ENCODE assay signal across 8 mouse cellular contexts in the genomic region with DNA sequence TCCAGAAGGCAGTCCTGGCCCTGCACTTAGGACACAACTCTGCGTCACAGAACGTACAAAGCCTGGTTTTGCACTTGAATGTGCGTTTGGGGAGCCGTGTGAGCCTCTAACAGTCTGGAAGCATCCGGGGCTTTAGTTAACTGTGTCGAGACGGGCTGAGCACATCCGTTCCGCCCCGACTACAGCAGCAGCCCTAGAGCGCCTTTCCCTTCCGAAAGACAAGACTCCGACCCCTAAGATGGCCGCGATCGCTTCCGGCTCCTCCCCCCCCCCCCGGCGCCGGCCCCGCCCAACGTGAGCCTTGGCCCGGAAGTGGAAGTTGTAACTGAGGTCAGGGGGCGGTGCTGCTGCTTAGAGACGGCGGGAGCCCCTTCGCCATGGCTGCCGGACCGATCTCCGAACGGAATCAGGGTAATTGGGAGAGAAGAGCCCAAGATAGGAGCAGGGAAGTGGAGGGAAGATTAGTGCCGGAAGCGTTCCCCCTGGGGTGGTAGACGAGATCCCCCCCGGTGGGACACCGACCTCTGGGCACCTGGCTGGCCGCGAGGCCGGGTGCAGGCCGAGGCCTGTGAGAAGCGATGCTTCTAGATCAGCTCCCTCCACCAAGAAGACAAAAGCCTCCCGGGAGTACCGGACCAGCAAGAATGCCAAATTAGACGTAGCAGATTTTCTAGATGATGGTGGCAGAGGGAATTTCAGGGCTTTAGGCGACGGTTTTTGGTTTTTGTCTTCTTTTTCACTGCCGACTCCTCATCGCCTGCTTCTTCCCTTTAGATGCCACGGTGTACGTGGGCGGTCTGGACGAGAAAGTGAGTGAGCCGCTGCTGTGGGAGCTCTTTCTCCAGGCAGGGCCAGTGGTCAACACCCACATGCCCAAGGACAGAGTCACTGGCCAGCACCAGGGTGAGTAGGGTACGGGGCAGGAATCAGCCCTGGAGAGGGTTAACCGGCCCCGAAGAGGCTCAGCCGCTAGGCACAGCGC. TPM values are rescaled to one million over a fixed set of nuclear protein-coding genes. Genes with fewer than 3 reads are reported as not detected.
DNase-seq lines count a peak whose midpoint lies in the region; ATAC-seq lines count a peak whose summit lies in the region.

A gene (plus strand): TSS at position 136 of the 982 bp plus-strand sequence.

- H3K9ac ChIP-seq in embryonic facial prominence, embryonic 12.5 days = peak within 1 kb of the TSS; percentile 88
- H3K9ac ChIP-seq in limb, embryonic 15.5 days = peak within 1 kb of the TSS; percentile 83

- under 1% methylated on average over 57 of the region's 58 CpGs for WGBS in embryonic facial prominence, embryonic 12.5 days
- under 1% methylated on average over 57 of the region's 58 CpGs for WGBS in limb, embryonic 15.5 days

- H3K4me1 ChIP-seq in embryonic facial prominence, embryonic 12.5 days = peaks cover 25% of the 10 kb centered on the region
- H3K4me1 ChIP-seq in limb, embryonic 15.5 days = peaks cover 28% of the 10 kb centered on the region

- no peaks in the 10 kb centered on the region for H3K9me3 ChIP-seq in embryonic facial prominence, embryonic 12.5 days
- no peaks in the 10 kb centered on the region for H3K9me3 ChIP-seq in limb, embryonic 15.5 days

- DNase-seq in 3T3-L1 (ENCODE audit: low read depth, low spot score) = peak; percentile 91
- peak; percentile 87 for DNase-seq in adrenal gland, postnatal 25 days
- peak; percentile 91 to 92 for DNase-seq in heart, adult 18-20 months
- peak; percentile 81 to 85 for DNase-seq in kidney, adult 8-10 months
- DNase-seq in monocyte, adult 2 months (ENCODE audit: low read depth in 1 of 2, low spot score in 2 of 2) = peak; percentile 39 to 71
- peak; percentile 83 to 86 for DNase-seq in spleen, postnatal 36 days (ENCODE audit: low spot score in 2 of 2)

- peak within 1 kb of the TSS; percentile 92 for H3K4me2 ChIP-seq in embryonic facial prominence, embryonic 12.5 days (replicated peaks)
- peak within 1 kb of the TSS; percentile 91 for H3K4me2 ChIP-seq in limb, embryonic 15.5 days

- H3K36me3 ChIP-seq in embryonic facial prominence, embryonic 12.5 days = peaks cover 45% of the 10 kb centered on the region
- peaks cover 57% of the 10 kb centered on the region for H3K36me3 ChIP-seq in limb, embryonic 15.5 days

- peak within 1 kb of the TSS; percentile 96 for H3K4me3 ChIP-seq in embryonic facial prominence, embryonic 12.5 days
- peak within 1 kb of the TSS; percentile 88 for H3K4me3 ChIP-seq in limb, embryonic 15.5 days

- H3K27ac ChIP-seq in embryonic facial prominence, embryonic 12.5 days = peak within 1 kb of the TSS; percentile 98
- peak within 1 kb of the TSS; percentile 99 for H3K27ac ChIP-seq in limb, embryonic 15.5 days

- ATAC-seq in embryonic facial prominence, embryonic 12.5 days (ENCODE audit: insufficient number of reproducible peaks, insufficient read depth, low FRiP score, low TSS enrichment) = peak; percentile 90
- peak; percentile 91 for ATAC-seq in limb, embryonic 15.5 days (ENCODE audit: insufficient number of reproducible peaks, low FRiP score, low TSS enrichment, low read depth)

- H3K27me3 ChIP-seq in embryonic facial prominence, embryonic 12.5 days = no peaks in the 10 kb centered on the region
- no peaks in the 10 kb centered on the region for H3K27me3 ChIP-seq in limb, embryonic 15.5 days

RNA-seq across cellular contexts. Expression of the gene that starts here (rescaled TPM):
- 55.3 and 58.9 TPM in 2 replicates for total RNA-seq in adrenal gland, postnatal 25 days (2021)
- 181 and 190 TPM in 2 replicates for polyA plus RNA-seq in embryonic facial prominence, embryonic 12.5 days (2016; fragmentation: Nextera tagmentation; extraction: Ambion mirVana)
- 10 to 100 TPM; 15.4 to 18.7 TPM for total RNA-seq in heart, adult 18-20 months (2021)
- polyA plus RNA-seq in limb, embryonic 15.5 days (2015; fragmentation: Nextera tagmentation; extraction: Ambion mirVana) = 148 TPM in 2 replicates

Comparison
In these comparisons a context has a peak if more than half of its experiments do, and no peak if none do; other contexts are left out.
1. Peak in every context shown above with its lines: DNase-seq, ATAC-seq, H3K4me3 ChIP-seq and H3K27ac ChIP-seq.